Mouse (Mus musculus) embryonic stem cell, embryonic (primary cell): ENCODE measurements at regions not wholly inside any gene's neighbourhood (a gene's known extent, or its start where the extent isn't known, plus 50 kb on each side); places are given as distances from the start of the nearest gene placed in this dataset.
"Not testable (repeated sequence)": the region's sequence is repeated elsewhere in the genome, so short reads cannot be mapped to it uniquely, and the experiment has no call there.

ENCODE experiments used
- CTCF ChIA-PET, 4 experiments: fragments of 300-600 bp in 2 of 4; fragments of 350-600 bp in 2 of 4; sonication (Branson Sonifier 250); formaldehyde crosslinking; loops; one replicate each; lab custom pipeline; 2022; ENCODE audit warnings: inconsistent platforms in 2 of 4; lab: Charles Lee
- POLR2A ChIA-PET, 4 experiments: fragments of 300-600 bp in 2 of 4; fragments of 350-600 bp in 2 of 4; sonication (Branson Sonifier 250); formaldehyde crosslinking; loops; one replicate each; lab custom pipeline; 2022; ENCODE audit warnings: antibody characterized with exemption in 4 of 4, inconsistent platforms in 1 of 4; lab: Charles Lee

GRCm38 (mm10) chr17:53778411-53778810 lies 67.7 kb downstream of the Sult1c2 start:
- POLR2A ChIA-PET, CTCF ChIA-PET: not testable (repeated sequence)

DNA sequence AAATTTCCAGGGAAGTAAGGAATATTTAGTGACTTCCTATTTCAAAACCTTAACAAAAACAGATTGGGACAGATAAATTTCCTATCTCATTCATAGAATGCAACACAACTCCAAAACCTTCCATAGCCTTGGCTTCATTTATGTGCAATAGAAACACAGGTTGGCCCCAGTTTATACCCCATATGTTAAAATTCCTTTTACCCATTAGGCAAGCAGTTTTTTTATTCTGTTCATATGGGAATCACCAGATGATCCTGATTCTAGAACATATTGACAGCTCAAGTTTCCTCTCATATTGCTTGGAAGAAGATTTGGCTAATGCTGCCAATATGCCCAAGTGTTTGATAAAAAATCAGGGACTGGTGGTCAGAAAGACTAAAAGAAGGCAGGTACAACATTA lies 71.8 kb upstream of the Sgo1 start:
- ChIA-PET CTCF (no interaction called here), POLR2A (no interaction called here)

- ChIA-PET CTCF (interaction anchor here in 1 of 4 experiments (1.0 kb wide), 1 partner anchor 343 kb away, joined by 4 read pairs; no protein-coding TSS in a partner anchor), POLR2A (interaction anchor here in 1 of 4 experiments (1.5 kb wide), 1 partner anchor 57 kb away, joined by 4 read pairs; the partner anchor contains the start of gene Sgo1)
Measured at GRCm38 (mm10) chr17:53745950-53746469, 56.9 kb upstream of the Sgo1 start.
